Mouse (Mus musculus): ENCODE results near the gene Abtb2.

Abtb2 gene

GRCm38 (mm10) chr2:103743988-103744387 lies 177.9 kb downstream of the Abtb2 start:
- DNase-seq (ENCODE audit: low read depth): peak; percentile 48

- no peak for DNase-seq (ENCODE audit: low read depth)
These were observed 179.4 kb downstream of the Abtb2 start for GRCm38 (mm10) chr2:103745481-103745880.

DNA sequence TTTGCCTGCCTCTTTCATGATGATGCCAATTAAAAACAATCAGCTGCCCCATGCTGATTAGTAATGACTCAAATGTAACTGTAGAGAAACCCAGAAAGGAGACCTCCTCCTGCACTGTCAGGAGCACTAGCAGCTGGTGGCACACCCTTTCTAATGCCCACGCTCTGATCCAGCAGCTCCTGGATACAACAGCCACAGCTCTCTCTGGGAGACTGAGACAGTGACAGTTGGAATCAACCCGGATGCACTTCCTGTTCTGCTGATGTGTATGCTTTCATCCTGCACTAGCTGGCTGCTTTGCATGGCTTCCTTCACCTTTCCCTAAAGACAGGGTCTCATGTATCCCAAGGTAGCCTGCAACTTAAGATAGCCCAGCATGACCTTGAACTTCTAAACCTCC lies 180.0 kb downstream of the Abtb2 start:
- no peak for DNase-seq (ENCODE audit: low read depth)

DNA sequence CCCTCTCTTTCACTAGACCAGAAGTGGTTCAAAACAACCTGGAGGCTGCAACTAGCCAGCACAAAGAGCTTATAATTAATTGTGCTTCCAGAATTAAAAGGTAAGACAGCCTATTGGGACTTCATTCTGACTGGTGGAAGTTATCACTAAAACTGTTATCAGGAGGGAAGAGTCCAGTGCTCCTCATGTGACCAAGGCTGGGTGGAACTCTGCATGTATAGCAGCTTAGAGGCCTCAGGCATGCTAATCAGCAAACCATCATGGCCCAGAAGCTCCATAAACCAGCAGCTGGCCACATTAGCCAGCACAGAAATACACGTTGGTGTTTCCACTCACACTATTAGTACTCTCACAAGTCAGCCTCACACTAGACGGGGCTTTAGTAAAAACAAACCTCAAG lies 180.7 kb downstream of the Abtb2 start:
- DNase-seq (ENCODE audit: low read depth): no peak

GRCm38 (mm10) chr2:103747891-103748290 lies 181.8 kb downstream of the Abtb2 start:
- no peak for DNase-seq (ENCODE audit: low read depth)

- no peak for DNase-seq (ENCODE audit: low read depth)
These were observed 183.0 kb downstream of the Abtb2 start for GRCm38 (mm10) chr2:103749091-103749490.

- DNase-seq (ENCODE audit: low read depth): no peak
These were observed 185.7 kb downstream of the Abtb2 start for GRCm38 (mm10) chr2:103751771-103752170.

DNA sequence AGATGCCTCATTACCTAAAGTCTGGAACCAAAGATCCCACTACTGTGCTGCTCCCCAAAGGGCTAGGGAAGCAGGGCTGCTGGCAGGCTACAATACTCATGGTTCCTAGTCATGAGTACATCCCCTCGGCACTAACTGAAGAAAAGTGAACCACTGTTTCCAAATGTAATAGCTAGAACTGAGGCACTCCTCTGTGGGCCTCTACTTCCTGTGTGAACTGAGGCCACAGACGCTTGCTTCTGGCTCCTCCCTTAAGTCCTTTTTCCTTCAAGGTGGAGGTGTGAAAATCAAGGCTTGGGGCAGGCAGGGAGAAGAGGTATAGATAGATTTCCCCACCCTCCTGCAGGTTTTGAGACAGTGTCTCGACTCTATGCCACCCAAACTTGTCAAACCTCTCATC lies 188.5 kb downstream of the Abtb2 start:
- no peak for DNase-seq (ENCODE audit: low read depth)

GRCm38 (mm10) chr2:103755458-103756085 lies 189.5 kb downstream of the Abtb2 start:
- no peak for DNase-seq (ENCODE audit: low read depth)

DNA sequence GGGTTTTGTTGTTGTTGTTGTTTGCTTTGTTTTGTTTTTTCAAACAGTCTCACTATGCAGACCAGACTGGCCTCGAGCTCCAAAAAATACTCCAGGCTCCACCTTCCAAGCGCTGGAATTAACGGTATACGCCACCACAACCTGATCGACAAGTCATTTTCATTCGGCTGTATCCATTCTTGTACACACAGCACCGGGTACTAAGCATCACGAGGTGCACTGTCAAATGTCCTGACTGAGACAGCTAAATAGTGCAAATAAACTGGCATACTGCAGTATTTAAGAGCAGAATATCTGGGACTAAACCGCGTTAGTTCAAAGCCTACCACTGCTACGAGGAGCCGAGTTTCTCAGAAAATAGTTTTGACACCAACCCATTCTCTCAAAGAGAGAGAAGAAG lies 194.3 kb downstream of the Abtb2 start:
- peak; percentile 29 for DNase-seq (ENCODE audit: low read depth)

DNA sequence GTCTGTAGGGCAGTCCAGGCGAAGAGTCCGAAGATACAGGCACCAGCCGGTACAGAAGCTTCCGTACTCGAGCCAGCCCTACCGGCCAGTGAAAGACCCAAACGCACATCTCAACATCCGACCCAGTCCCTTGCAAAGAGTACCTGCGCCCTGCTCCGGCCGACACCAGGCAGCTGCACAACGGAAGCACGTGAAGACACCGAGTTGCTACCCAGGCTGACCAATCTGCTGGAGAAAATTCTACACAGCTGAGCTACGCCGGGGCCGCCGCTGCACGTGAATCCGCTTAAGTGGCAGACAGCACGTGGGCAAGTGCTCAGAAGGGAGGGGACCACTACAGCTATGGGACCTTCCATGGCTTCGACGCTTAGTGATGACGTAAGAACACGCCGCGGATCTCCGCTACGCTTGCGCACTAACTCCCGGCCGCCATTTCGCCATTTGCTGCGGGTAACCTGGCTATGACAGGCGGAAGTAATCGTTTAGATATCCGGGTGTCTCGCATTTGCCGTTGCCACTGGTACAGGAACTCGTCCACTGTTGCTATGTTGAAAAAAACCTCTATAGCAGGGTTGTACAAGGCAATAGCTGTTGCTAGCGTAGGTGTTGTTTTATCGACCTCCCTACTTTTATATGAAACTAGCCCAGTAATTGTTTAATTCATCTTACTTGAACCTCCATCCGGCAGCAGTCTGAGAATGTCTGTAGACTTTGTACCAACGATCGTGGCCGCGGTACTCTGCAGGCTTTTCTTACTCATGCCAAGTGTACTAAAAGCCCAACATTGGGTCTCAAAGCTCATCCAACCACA lies 195.0 kb downstream of the Abtb2 start, which contains the start of gene Nat10:
Gene Nat10 (minus strand): TSS at position 365 of the 811 bp plus-strand sequence.
- DNase-seq (ENCODE audit: low read depth): peak; percentile 95

- DNase-seq (ENCODE audit: low read depth): no peak
These were observed 195.9 kb downstream of the Abtb2 start for GRCm38 (mm10) chr2:103761993-103762392.

GRCm38 (mm10) chr2:103762492-103762891 lies 196.4 kb downstream of the Abtb2 start:
- no peak for DNase-seq (ENCODE audit: low read depth)

Data from c-Kit-positive CD71-positive TER-119-negative erythroid progenitor cells, embryonic 14.5 days (primary cell).